Mouse (Mus musculus) hindbrain, embryonic 14.5 days (tissue): ENCODE data around the gene Rps6ka2. TPM values are rescaled to one million over a fixed set of nuclear protein-coding genes. Genes with fewer than 3 reads are reported as not detected.

ENCODE experiments used
- ATAC-seq: fragments of 200-750 bp; cut with Nextera tagmentation; 2 replicates; pipeline ENCODE4 v1.8.0; 2017; ENCODE audit warnings: moderate number of reproducible peaks, mild to moderate bottlenecking, moderate TSS enrichment, moderate library complexity; ENCODE audit not compliant: low FRiP score
- DNase-seq: peaks from one replicate; pipeline ENCODE4 v3.0.0-alpha.2; 2015; ENCODE audit warnings: low spot score
- H3K27ac ChIP-seq: fragments of 300-500 bp; sonication (generic); 2 replicates; pipeline ENCODE4 v1.5.1; 2014; ENCODE audit warnings: mild to moderate bottlenecking, moderate library complexity
- H3K27me3 ChIP-seq: fragments of 300-500 bp; sonication (generic); 2 replicates; pipeline ENCODE4 v1.6.1; 2014; ENCODE audit warnings: mild to moderate bottlenecking, low read length, mixed read lengths; ENCODE audit not compliant: control insufficient read depth, insufficient read depth
- H3K36me3 ChIP-seq: fragments of 300-500 bp; sonication (generic); replicated peaks from 2 replicates; pipeline ENCODE4 v1.6.1; 2014; ENCODE audit not compliant: control insufficient read depth, insufficient read depth
- H3K4me1 ChIP-seq: fragments of 300-500 bp; sonication (generic); replicated peaks from 2 replicates; pipeline ENCODE4 v1.6.1; 2014; ENCODE audit warnings: antibody characterized with exemption, low read length, mixed read lengths; ENCODE audit not compliant: control insufficient read depth, insufficient read depth
- H3K4me2 ChIP-seq: fragments of 300-500 bp; sonication (generic); replicated peaks from 2 replicates; pipeline ENCODE4 v1.6.1; 2014; ENCODE audit warnings: mild to moderate bottlenecking, moderate library complexity
- H3K4me3 ChIP-seq: fragments of 300-500 bp; sonication (generic); replicated peaks from 2 replicates; pipeline ENCODE4 v1.5.1; 2014; ENCODE audit warnings: mild to moderate bottlenecking, low read length
- H3K9ac ChIP-seq: fragments of 300-500 bp; sonication (generic); 2 replicates; pipeline ENCODE4 v1.6.1; 2014
- H3K9me3 ChIP-seq: fragments of 300-500 bp; sonication (generic); 2 replicates; pipeline ENCODE4 v1.6.1; 2016; ENCODE audit warnings: low read length; ENCODE audit not compliant: control insufficient read depth
- WGBS: fragments of 180-500 bp; shearing (Covaris S2); extraction: QIAGEN DNeasy Blood & Tissue Kit; methylation state at CpG from one replicate; pipeline ENCODE4 v1.1.7; 2014; 5-methylcytosine and 5-hydroxymethylcytosine counted together
- polyA plus RNA-seq: library from polyadenylated mRNA; unstranded; fragments of >200 nt; fragmentation: Nextera tagmentation; extraction: Ambion mirVana; gene quantifications from 2 replicates; pipeline ENCODE4 v1.2.1, GENCODE M21; 2014

Rps6ka2 gene
- polyA plus RNA-seq, 1 experiment from 2014 or later, result 24.4 TPM

DNA sequence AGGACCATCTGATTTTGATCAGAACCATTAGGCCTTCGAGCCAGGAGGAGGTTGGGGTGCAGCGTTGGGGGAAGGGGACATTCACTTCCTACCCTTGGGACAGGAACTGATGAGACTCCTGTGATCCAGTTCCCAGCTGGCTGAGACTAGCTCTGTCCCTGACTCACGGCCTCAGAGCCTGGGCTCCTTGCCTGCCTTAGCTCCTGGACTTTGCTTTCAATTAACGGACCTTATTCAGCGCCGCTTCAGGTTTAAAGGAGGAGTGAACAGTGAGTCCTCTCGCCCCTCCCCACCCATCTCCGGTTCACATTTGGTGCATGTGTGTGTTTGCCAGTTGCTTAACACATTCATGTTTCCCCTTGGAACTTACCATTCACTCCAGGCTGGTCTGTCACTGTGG lies 100.6 kb downstream of the Rps6ka2 start:
- Histone ChIP-seq H3K27ac (no peak overlapping the region), H3K27me3 (no peaks in the 10 kb centered on the region), H3K4me1 (peaks cover 24% of the 10 kb centered on the region), H3K36me3 (peaks cover 3% of the 10 kb centered on the region; the same call in 1 of the 2 replicates), H3K9me3 (no peaks in the 10 kb centered on the region), H3K4me2 (no peak overlapping the region), H3K9ac (no peak overlapping the region), H3K4me3 (no peak overlapping the region)
- no peak for DNase-seq
- no peak for ATAC-seq
- 88% methylated on average over 8 of the region's 8 CpGs for WGBS

DNA sequence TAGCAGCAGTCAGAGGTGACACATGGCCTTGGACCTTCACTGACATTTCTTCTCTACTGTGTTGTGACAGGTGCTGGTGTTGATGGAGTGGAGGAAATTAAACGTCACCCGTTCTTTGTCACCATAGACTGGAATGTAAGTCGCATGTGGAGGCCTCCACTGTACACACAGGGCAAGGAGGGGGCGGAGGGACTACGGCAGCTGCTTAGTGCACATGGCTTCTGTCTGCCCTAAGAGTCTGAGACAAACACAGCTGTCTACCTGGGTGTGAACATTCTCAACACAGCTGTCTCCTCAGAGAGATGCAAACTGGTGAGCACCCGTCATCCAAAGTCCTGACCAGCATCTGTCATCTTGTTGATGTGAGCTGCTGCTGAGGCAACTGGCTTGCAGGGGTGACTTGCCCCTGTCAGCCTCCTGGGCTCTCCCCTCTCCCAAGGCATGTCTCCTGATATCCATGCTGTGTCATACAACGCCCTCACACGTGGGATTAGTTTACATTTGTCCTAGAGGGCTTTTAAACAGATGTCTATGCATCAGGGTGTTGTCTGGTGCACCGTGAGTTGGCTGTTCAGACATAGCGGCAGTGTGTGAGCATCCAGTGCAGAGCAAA lies 101.7 kb downstream of the Rps6ka2 start:
- Histone ChIP-seq H3K4me2 (no peak overlapping the region), H3K27me3 (no peaks in the 10 kb centered on the region), H3K4me3 (no peak overlapping the region), H3K27ac (no peak overlapping the region), H3K9me3 (no peaks in the 10 kb centered on the region), H3K4me1 (peaks cover 16% of the 10 kb centered on the region), H3K36me3 (peaks cover 3% of the 10 kb centered on the region; the same call in 1 of the 2 replicates), H3K9ac (no peak overlapping the region)
- DNase-seq, result no peak
- 0 out of 2 replicates have a peak, but pooled peaks have one; percentile 33 for ATAC-seq
- 60% methylated on average over 10 of the region's 10 CpGs for WGBS

DNA sequence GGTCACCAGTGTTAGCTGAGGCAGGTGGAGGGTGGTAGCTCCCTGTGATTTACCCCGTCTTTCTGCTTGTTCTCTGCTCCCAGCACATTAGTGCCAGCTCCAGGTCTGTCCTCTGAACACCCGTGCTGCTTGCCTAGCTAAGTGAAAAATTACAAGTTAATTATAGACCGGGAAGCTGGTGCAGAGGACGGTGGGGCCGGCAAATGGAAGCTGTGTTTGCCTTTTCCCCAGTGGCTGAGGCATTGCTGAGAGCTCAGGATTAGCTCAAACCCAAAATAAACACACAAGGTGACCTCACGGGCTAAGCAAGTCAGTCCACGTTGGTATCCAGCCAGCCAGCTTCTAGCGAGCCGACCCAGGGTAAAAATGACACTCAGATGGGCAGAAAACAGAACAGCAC lies 103.1 kb downstream of the Rps6ka2 start:
- Histone ChIP-seq H3K9ac (no peak overlapping the region), H3K27me3 (no peaks in the 10 kb centered on the region), H3K4me1 (peaks cover 16% of the 10 kb centered on the region), H3K4me2 (no peak overlapping the region), H3K36me3 (peaks cover 10% of the 10 kb centered on the region; the same call in 1 of the 2 replicates), H3K27ac (peak overlapping the region; percentile 35), H3K9me3 (no peaks in the 10 kb centered on the region), H3K4me3 (no peak overlapping the region)
- ATAC-seq (no peak), DNase-seq (no peak)
- 49% methylated on average over 9 of the region's 9 CpGs for WGBS

DNA sequence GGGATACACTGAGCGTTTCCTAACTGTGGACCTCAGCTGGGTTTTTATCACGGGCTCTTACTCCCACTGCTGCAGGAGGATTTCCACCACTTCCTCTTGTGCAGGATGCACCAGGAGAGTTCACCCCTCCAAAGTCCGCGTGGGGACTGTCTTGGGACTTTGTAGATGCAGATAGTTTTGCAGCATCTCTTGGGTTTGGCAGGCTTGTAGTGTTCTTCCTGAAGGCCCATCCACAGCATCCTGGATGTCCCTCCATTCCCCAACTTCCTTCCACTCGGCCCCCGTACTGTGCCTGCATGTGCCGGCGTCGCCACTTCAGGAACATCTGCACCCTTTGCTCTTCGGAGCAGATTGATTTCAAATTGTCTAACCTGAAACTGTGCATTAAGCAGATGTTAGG lies 103.9 kb downstream of the Rps6ka2 start:
- DNase-seq, result no peak
- no peaks in the 10 kb centered on the region for H3K27me3 ChIP-seq
- H3K36me3 ChIP-seq, result peaks cover 12% of the 10 kb centered on the region; the same call in 1 of the 2 replicates
- no peak for ATAC-seq
- peaks cover 12% of the 10 kb centered on the region for H3K4me1 ChIP-seq
- H3K4me2 ChIP-seq, result no peak overlapping the region
- WGBS, result 92% methylated on average over 10 of the region's 10 CpGs
- no peak overlapping the region for H3K9ac ChIP-seq
- H3K4me3 ChIP-seq, result no peak overlapping the region
- H3K27ac ChIP-seq, result 0 out of 2 replicates have a peak overlapping the region, but pooled peaks have one; percentile 35
- H3K9me3 ChIP-seq, result no peaks in the 10 kb centered on the region

DNA sequence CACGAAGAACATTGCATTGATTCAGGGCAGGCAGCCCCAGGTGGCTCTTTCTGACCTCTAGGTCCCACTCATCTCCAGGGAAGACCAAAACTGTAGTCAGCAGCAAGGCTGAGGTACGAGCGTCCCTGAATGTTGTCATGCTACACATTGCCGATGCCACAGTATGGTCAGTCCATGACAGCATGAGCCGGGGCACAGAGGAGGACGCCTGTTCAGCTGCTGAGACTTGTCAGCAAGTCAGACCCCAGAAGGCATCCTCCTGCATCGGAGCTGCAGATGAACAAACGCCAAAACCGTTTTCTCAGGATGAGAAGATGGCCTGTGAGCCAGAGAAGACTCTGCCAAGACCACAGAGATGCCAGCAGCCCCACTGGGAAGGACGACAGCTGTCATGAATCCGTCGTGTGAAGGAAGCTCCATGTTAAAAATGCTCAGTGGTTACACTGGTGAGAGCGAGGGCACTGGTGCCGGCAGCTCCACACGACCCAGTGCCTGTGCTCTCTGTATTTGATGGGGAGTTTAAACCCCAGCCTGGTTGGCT lies 108.9 kb downstream of the Rps6ka2 start:
- no peak for DNase-seq
- Histone ChIP-seq H3K4me1 (0 out of 2 replicates have a peak, but pooled peaks cover 1% of the 10 kb centered on the region), H3K4me3 (no peak overlapping the region), H3K9ac (no peak overlapping the region), H3K36me3 (peaks cover 46% of the 10 kb centered on the region), H3K4me2 (no peak overlapping the region), H3K27ac (no peak overlapping the region), H3K9me3 (no peaks in the 10 kb centered on the region), H3K27me3 (no peaks in the 10 kb centered on the region)
- WGBS, result 82% methylated on average over 15 of the region's 15 CpGs
- ATAC-seq, result no peak

DNA sequence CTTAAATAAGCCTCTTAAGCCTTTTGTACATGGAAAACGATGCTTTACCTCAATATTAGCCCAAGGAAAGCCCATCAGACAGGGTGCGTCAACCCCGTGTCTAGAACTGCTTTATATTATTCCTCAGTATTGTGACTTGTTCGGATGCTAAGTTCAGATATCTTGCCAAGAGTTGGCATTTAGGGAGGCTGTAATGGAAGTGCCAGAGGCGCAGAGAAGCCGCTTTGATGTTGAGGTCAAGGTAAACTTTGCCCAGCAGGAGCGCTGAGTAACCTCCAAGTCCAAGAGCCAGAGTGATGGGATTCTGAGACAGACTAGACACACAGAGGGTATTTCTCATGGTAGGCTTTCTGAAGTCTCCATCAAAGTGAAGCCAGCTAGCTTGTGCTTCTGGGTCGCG lies 109.3 kb downstream of the Rps6ka2 start:
- no peaks in the 10 kb centered on the region for H3K9me3 ChIP-seq
- DNase-seq (no peak), ATAC-seq (no peak)
- H3K4me1 ChIP-seq, result 0 out of 2 replicates have a peak, but pooled peaks cover 5% of the 10 kb centered on the region
- no peak overlapping the region for H3K27ac ChIP-seq
- no peak overlapping the region for H3K4me3 ChIP-seq
- H3K27me3 ChIP-seq, result no peaks in the 10 kb centered on the region
- H3K9ac ChIP-seq, result no peak overlapping the region
- WGBS, result 94% methylated on average over 9 of the region's 9 CpGs
- peaks cover 48% of the 10 kb centered on the region for H3K36me3 ChIP-seq
- H3K4me2 ChIP-seq, result no peak overlapping the region

DNA sequence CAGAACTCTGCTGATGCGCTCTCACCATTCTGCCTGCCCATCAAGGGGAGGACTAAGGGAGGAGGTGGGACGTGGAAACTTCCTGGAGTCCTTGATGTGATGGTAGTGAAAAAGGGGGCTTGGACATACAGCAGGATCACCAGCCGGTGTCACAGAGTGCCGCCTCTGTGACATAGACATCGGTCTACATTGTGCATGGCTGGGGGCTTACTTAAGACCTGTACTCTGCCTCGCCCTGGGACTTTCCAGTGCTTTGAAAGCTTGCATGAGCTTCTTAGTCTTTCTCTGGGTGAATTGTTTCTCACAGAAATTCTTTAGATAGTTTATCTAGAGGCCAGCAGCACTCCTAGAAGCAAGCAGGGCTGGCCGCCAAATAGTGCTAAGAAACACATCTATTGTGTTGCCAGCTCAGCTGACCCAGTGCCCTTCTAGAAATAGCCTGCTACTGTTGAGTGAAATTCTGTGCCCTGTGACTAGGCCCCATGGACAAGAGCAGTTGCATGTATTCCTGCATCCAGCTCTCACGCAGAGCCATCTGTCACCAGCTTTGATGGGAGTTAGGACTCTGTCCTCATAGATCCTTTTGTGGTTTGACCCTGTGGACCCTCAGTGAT lies 114.5 kb downstream of the Rps6ka2 start:
- peaks cover 5% of the 10 kb centered on the region; the same call in 1 of the 2 replicates for H3K4me1 ChIP-seq
- no peak overlapping the region for H3K4me2 ChIP-seq
- peak overlapping the region; percentile 46 for H3K27ac ChIP-seq
- no peak overlapping the region for H3K9ac ChIP-seq
- WGBS, result 71% methylated on average over 8 of the region's 8 CpGs
- H3K9me3 ChIP-seq, result no peaks in the 10 kb centered on the region
- no peak overlapping the region for H3K4me3 ChIP-seq
- no peaks in the 10 kb centered on the region for H3K27me3 ChIP-seq
- DNase-seq (no peak), ATAC-seq (0 out of 2 replicates have a peak, but pooled peaks have one; percentile 37)
- H3K36me3 ChIP-seq, result peaks cover 37% of the 10 kb centered on the region

DNA sequence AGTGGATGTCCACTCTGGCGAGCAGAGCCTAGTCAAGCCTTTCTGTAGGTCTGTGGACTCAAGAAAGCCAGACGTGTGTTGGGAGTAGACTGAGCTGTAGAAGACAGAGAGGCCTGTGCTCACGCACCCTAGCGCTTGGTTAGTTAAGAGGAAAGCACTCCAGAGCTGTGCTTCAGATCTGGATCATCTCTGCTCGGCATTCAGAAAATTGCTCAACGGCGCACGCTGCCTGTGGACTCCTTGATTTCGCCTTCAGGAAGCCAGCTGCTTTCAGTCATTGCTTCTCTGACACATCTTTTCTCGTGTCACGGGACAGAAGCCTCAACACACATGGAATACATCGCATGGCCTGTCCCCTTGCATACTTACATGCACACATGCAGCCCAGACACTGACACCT lies 115.4 kb downstream of the Rps6ka2 start:
- 92% methylated on average over 12 of the region's 12 CpGs for WGBS
- H3K27me3 ChIP-seq, result no peaks in the 10 kb centered on the region
- ATAC-seq, result no peak
- H3K9me3 ChIP-seq, result no peaks in the 10 kb centered on the region
- peaks cover 5% of the 10 kb centered on the region; the same call in 1 of the 2 replicates for H3K4me1 ChIP-seq
- H3K4me3 ChIP-seq, result no peak overlapping the region
- H3K36me3 ChIP-seq, result peaks cover 30% of the 10 kb centered on the region
- no peak overlapping the region for H3K4me2 ChIP-seq
- no peak for DNase-seq
- H3K9ac ChIP-seq, result no peak overlapping the region
- H3K27ac ChIP-seq, result no peak overlapping the region

DNA sequence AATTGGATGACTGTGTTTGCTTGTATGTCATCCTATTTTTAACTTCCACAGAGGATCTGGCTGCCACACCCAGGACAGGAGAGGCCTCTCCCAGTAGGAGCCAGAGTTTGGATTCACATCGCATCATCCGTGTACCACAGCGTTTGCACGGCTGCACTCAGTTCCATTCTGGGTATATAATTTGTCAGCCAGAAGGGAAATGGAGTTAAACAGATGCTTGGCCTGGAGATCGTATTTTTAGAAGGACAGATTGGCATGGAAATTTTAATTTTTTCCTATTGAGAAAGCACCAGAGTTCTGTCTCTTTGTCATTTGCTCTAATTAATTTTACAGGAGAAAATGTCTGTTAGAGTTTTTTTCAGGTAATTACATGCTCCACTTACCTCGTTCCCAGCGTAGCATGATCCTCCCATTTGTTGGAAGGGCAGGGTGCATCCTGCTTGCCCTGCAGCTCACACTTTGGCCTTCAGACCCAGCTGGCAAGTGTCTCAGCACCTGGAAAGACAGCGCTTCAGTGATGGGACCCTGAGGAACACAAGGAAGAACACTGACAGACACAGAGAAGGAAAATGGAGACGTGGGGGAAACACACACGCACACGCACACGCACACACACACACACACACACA lies 116.6 kb downstream of the Rps6ka2 start:
- no peaks in the 10 kb centered on the region for H3K9me3 ChIP-seq
- H3K27me3 ChIP-seq, result no peaks in the 10 kb centered on the region
- peaks cover 5% of the 10 kb centered on the region; the same call in 1 of the 2 replicates for H3K4me1 ChIP-seq
- H3K4me2 ChIP-seq, result no peak overlapping the region
- ATAC-seq (no peak), DNase-seq (no peak)
- H3K36me3 ChIP-seq, result peaks cover 29% of the 10 kb centered on the region
- no peak overlapping the region for H3K4me3 ChIP-seq
- H3K9ac ChIP-seq, result no peak overlapping the region
- 73% methylated on average over 12 of the region's 12 CpGs for WGBS
- no peak overlapping the region for H3K27ac ChIP-seq
